Mouse (Mus musculus): ENCODE results near the gene Tmed6. TPM values are rescaled to one million over a fixed set of nuclear protein-coding genes. Genes with fewer than 3 reads are reported as not detected.

Tmed6 gene
- polyA plus RNA-seq (2021; fragmentation: Nextera tagmentation) = not detected in 2 replicates
- long read RNA-seq, experiment 1 = 0 reads
- long read RNA-seq, experiment 2 = 0 reads

DNA sequence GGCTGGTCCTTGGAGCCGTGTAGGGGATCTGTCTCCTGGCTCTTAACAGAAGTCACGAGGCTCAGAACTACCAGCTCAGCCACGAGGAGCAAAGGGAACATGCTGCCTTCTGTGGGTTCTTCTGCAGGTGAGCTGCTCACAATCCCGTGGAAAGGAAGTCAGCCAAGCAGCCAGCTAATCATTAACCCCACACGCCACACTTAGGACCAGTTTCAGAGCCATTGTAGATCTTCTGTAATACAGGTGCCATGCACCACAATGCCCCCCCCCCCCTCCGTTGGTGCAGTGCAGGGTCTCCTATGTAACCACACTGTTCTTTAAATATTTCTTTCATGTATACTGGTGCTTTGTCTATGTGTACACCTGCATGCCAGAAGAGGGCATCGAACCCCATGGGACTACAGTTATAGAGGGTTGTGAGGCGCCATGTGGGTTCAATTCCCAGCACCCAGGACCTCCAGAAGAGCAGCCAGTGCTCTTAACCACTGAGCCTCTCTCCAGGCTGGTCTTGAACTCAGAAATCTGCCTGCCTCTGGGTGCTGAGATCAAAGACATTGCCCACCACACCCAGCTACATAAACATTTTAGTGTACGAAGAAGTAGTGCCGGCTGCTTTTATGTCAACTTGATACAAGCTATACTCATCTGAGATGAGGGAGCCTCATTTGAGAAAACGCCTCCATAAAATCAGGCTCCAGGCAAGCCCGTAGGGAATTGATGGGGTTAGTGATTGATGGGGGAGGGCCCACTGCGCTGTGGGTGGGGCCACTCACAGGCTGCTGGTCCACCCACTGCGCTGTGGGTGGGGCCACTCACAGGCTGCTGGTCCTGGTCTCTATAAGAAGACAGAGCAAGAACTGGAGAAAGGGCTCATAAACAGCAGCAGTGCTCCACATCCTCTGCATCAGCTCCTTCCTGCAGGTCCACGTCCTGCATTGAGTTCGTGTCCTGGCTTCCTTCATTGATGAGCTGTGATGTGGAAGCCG, at the start of gene Tmed6:
Gene Tmed6, minus strand, starts transcription at position 134 of the 986 bp plus-strand sequence.

DNA sequence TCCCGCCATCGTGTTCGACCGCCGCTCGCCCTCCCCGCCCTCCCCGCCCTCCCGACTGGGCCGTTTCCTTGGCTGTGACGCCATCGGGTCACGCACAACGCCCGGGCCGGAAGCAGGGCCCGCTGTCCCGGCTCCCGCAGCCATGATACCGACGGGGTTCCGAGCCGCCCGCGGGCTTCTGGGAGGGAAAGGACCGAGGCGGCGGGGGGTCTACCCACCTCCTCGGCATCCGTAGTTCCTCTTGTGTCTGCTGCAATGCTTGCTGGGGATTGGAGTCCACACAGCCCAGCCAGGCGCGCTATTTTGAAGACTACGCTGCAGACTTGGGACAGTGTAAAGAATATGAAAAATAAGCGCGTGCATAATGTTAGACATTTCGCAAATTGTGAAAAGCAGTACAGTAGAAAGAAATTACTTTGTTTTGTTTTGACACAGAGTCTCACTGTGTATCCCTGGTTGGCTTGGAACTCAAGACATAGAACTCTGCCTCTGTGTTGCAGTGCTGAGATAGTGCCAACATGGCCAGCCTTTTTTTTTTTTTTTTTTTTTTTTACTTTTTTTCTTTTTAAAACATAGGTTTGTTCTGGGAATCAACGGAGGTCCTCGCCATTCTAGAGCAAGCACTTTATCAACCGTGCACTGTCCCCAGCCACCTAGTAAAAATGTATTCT, 31.1 kb upstream of the Tmed6 start, which contains the start of gene Terf2:
Gene Terf2, minus strand, starts transcription at position 182 of the 671 bp plus-strand sequence.

DNA sequence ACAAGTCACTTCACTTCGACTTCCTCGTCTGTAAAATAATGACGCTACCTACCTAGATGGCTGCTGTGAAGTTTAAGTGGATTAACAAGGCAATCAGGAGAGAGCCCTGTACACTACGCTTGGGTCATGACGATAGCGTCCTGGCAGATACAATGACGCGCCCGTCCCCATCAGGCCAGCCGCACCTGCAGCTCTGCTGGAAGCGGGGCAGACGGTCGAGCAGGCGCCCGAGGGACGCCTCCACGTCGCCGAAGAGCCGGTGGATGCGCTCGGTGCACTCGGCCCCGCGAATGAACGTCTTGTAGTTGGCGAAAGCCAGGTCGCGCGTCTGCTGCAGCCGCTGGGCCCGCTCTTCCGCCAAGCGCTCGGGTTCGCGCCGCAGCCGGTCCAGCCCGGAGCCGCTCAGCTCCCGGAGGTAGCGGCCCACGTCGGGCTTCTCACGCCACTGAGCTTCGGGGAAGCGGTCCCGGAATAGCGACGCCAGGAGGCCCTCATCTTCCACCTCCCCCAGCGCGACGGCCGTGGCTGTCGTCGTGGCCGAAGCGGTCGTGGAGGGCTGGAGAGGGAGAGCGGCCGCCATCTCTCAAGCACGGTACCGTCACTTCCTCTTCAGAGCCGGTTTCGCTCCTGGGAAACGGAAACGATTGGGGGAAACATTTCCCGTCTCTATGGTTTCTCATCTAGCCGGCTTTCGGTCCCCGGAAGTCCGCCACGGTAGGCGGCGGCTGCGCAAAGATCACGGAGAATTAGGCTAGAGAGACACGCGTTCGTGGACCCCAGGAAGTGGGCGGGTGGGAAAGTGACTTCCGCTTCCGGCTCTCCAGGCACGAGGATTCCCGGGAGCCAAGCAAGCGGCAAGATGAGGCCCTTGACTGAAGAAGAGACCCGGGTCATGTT, 9.1 kb downstream of the Tmed6 start, which contains the start of the genes Cog8 and Nip7:
Gene Cog8, minus strand, starts transcription at position 614 of the 897 bp plus-strand sequence.
Gene Nip7, plus strand, starts transcription at position 802 of the 897 bp plus-strand sequence.

GRCm38 (mm10) chr8:107048061-107048941, 17.1 kb downstream of the Tmed6 start, which contains the start of gene Pdf:
Gene Pdf (minus strand): TSS chr8:107048614.

DNA sequence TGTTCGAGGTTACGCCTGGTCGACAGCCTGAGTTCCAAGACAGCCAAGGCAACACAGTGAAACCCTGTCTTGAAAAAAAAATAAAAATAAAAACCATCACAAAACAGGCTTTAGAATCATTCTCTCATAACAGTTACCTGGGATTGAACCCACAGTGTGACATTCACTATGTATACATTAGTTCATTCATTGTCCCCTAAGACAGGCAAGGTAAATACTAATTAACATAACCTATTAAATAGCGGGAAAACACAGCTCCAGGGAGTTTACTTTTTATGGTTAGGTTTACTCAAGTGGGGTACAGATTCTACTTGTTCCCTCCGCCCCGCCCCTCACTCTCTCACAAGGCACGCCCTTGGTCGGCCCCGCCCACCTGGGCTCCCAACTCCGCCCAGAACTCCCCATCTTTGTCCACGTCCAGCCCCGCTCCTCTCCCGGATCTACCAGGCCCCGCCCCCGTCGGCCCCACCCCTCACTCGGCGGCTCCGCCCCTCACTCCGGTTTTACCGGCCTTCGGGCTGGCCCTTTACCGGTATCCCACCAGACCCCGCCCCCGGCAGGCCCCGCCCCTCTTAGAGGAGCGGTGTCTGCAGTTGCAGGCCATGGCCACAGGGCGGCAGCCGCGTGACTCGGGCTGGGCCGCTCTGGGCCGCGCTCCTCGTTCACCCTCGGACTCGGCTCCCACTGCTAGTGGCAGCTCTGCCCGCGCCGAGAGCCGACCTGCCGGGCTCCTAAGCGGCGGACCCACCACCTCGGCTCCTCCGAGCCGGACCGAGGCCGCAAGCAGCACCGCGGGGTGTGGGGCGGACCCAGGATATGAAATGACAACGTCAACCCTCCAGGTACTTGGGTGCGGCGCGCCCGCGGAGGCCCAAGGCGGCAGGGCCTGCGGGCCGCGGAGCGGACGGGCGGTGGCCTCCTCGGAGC, 34.5 kb downstream of the Tmed6 start, which contains the start of gene Vps4a:
Gene Vps4a, plus strand, starts transcription at position 573 of the 927 bp plus-strand sequence.

Other genes starting within 250 kb of the Tmed6 start
- gene Has3, start 195.4 kb downstream of the Tmed6 start, polyA plus RNA-seq (2021; fragmentation: Nextera tagmentation) = 0.07 and 0.26 TPM in 2 replicates
- 20.1 and 20.9 TPM in 2 replicates for gene Utp4, start 172.0 kb downstream of the Tmed6 start, polyA plus RNA-seq (2021; fragmentation: Nextera tagmentation)
- gene Sntb2, start 129.9 kb downstream of the Tmed6 start, polyA plus RNA-seq (2021; fragmentation: Nextera tagmentation) = 1.0 and 3.8 TPM in 2 replicates
- 116 and 128 TPM in 2 replicates for gene Vps4a, start 34.4 kb downstream of the Tmed6 start, polyA plus RNA-seq (2021; fragmentation: Nextera tagmentation)
- 47.1 and 58.1 TPM in 2 replicates for gene Pdf, start 17.0 kb downstream of the Tmed6 start, polyA plus RNA-seq (2021; fragmentation: Nextera tagmentation)
- 41.0 and 55.0 TPM in 2 replicates for gene Cog8, start 9.0 kb downstream of the Tmed6 start, polyA plus RNA-seq (2021; fragmentation: Nextera tagmentation)
- 28.7 and 44.7 TPM in 2 replicates for gene Nip7, start 8.8 kb downstream of the Tmed6 start, polyA plus RNA-seq (2021; fragmentation: Nextera tagmentation)
- gene Terf2, start 30.9 kb upstream of the Tmed6 start, polyA plus RNA-seq (2021; fragmentation: Nextera tagmentation) = 6.3 and 7.5 TPM in 2 replicates
- 39.6 and 55.6 TPM in 2 replicates for gene Cyb5b, start 85.0 kb upstream of the Tmed6 start, polyA plus RNA-seq (2021; fragmentation: Nextera tagmentation)
- gene Nfat5, start 227.8 kb upstream of the Tmed6 start, polyA plus RNA-seq (2021; fragmentation: Nextera tagmentation) = 4.1 and 5.7 TPM in 2 replicates

Measured in left cerebral cortex, adult 6 months (tissue).